Mouse (Mus musculus) liver, embryonic 14.5 days (tissue): ENCODE results near the gene Hist1h3b. TPM values are rescaled to one million over a fixed set of nuclear protein-coding genes. Genes with fewer than 3 reads are reported as not detected.

Experiments
- ATAC-seq: fragments of 200-750 bp; cut with Nextera tagmentation; 2 replicates; pipeline ENCODE4 v1.8.0; 2017; ENCODE audit warnings: moderate number of reproducible peaks, mild to moderate bottlenecking, moderate library complexity; ENCODE audit not compliant: insufficient read depth
- DNase-seq, 3 experiments: peaks; one replicate each; pipeline ENCODE4 v3.0.0-alpha.2; 2012 to 2013; ENCODE audit warnings: low read depth in 3 of 3, low spot score in 3 of 3
- H3K27ac ChIP-seq: fragments of 300-500 bp; sonication (generic); 2 replicates; pipeline ENCODE4 v1.5.1; 2014; ENCODE audit warnings: moderate library complexity, mild to moderate bottlenecking, control low read depth, inconsistent platforms
- H3K27me3 ChIP-seq: fragments of 300-500 bp; sonication (generic); 2 replicates; pipeline ENCODE4 v1.6.1; 2014; ENCODE audit warnings: mild to moderate bottlenecking, low read length, moderate library complexity; ENCODE audit not compliant: control insufficient read depth, insufficient read depth
- H3K36me3 ChIP-seq: fragments of 300-500 bp; sonication (generic); replicated peaks from 2 replicates; pipeline ENCODE4 v1.6.1; 2014; ENCODE audit warnings: low read depth; ENCODE audit not compliant: control insufficient read depth, insufficient read depth
- H3K4me1 ChIP-seq, 2 experiments: fragments of 200-500 bp in 1 of 2; fragments of 300-500 bp in 1 of 2; sonication (generic) in 1 of 2; replicated peaks; 2 replicates each; pipeline ENCODE4 v1.6.1; 2012 to 2014; ENCODE audit warnings: antibody characterized with exemption in 1 of 2, inconsistent platforms in 1 of 2, low read length in 1 of 2; ENCODE audit not compliant: control insufficient read depth in 2 of 2, insufficient read depth in 2 of 2
- H3K4me2 ChIP-seq: fragments of 300-500 bp; sonication (generic); 2 replicates; pipeline ENCODE4 v1.6.1; 2014; ENCODE audit warnings: low read depth, mild to moderate bottlenecking, control low read depth, moderate library complexity
- H3K4me3 ChIP-seq, 2 experiments: fragments of 200-500 bp in 1 of 2; fragments of 300-500 bp in 1 of 2; sonication (generic) in 1 of 2; 2 replicates each; pipeline ENCODE4 v1.5.1; 2012 to 2014; ENCODE audit warnings: low read depth in 2 of 2, low read length in 2 of 2, mild to moderate bottlenecking in 2 of 2, control low read depth in 1 of 2, inconsistent platforms in 1 of 2, moderate library complexity in 1 of 2; ENCODE audit not compliant: insufficient read depth in 1 of 2
- H3K9ac ChIP-seq: fragments of 300-500 bp; sonication (generic); replicated peaks from 2 replicates; pipeline ENCODE4 v1.6.1; 2014; ENCODE audit warnings: mild to moderate bottlenecking, control low read depth, moderate library complexity
- H3K9me3 ChIP-seq: fragments of 300-500 bp; sonication (generic); 2 replicates; pipeline ENCODE4 v1.6.1; 2016; ENCODE audit warnings: low read length, mixed read lengths; ENCODE audit not compliant: control insufficient read depth
- CTCF ChIP-seq: IDR thresholded peaks from 2 replicates; pipeline ENCODE4 v1.5.1; 2016; ENCODE audit warnings: antibody characterized with exemption, low read depth, control low read depth
- EP300 ChIP-seq: IDR thresholded peaks from 2 replicates; pipeline ENCODE4 v1.6.1; 2016; ENCODE audit warnings: antibody characterized with exemption, low read depth
- WGBS: fragments of 180-500 bp; shearing (Covaris S2); extraction: QIAGEN DNeasy Blood & Tissue Kit; methylation state at CpG from one replicate; pipeline ENCODE4 v1.1.7; 2014; ENCODE audit not compliant: insufficient replicate concordance; 5-methylcytosine and 5-hydroxymethylcytosine counted together
- polyA plus RNA-seq, 2 experiments: library from polyadenylated mRNA; depleted of rRNA in 1 of 2; stranded (reverse) in 1 of 2; unstranded in 1 of 2; fragments of >200 nt; fragmentation: Nextera tagmentation in 1 of 2; extraction: Ambion mirVana in 1 of 2; gene quantifications; 2 replicates each; pipeline versions ENCODE4 v1.2.1 to v1.2.3; 2012 to 2014

Gene Hist1h3b
- polyA plus RNA-seq, 2 experiments = 11.4 to 40.0 TPM

GRCm38 (mm10) chr13:23740910-23741309 lies 11.2 kb upstream of the Hist1h3b start:
- Histone ChIP-seq H3K27me3 (no peaks in the 10 kb centered on the region), H3K27ac (peak overlapping the region; percentile 99), H3K9ac (peak overlapping the region; percentile 97), H3K9me3 (no peaks in the 10 kb centered on the region), H3K4me3 (peak overlapping the region; percentile 65 to 86; a peak in 3 of 4 replicates), H3K4me1 (peaks cover 16 to 24% of the 10 kb centered on the region in 2 experiments), H3K36me3 (no peaks in the 10 kb centered on the region), H3K4me2 (peak overlapping the region; percentile 94)
- no peak for DNase-seq
- ATAC-seq = no peak
- TF ChIP-seq CTCF = no peak
- TF ChIP-seq EP300 = no peak
- 22% methylated on average over 5 of the region's 5 CpGs for WGBS

GRCm38 (mm10) chr13:23742007-23742406 lies 10.1 kb upstream of the Hist1h3b start:
- peak overlapping the region; percentile 94 for H3K4me2 ChIP-seq
- no peaks in the 10 kb centered on the region for H3K9me3 ChIP-seq
- peak overlapping the region; percentile 73 for H3K9ac ChIP-seq
- no peak for TF ChIP-seq CTCF
- TF ChIP-seq EP300 = no peak
- DNase-seq (no peak), ATAC-seq (no peak)
- H3K27ac ChIP-seq = peak overlapping the region; percentile 87
- peaks cover 16 to 24% of the 10 kb centered on the region in 2 experiments for H3K4me1 ChIP-seq
- H3K4me3 ChIP-seq = peak overlapping the region in 1 of 2 experiments; percentile 36; a peak in 2 of 4 replicates
- H3K27me3 ChIP-seq = no peaks in the 10 kb centered on the region
- no peaks in the 10 kb centered on the region for H3K36me3 ChIP-seq

DNA sequence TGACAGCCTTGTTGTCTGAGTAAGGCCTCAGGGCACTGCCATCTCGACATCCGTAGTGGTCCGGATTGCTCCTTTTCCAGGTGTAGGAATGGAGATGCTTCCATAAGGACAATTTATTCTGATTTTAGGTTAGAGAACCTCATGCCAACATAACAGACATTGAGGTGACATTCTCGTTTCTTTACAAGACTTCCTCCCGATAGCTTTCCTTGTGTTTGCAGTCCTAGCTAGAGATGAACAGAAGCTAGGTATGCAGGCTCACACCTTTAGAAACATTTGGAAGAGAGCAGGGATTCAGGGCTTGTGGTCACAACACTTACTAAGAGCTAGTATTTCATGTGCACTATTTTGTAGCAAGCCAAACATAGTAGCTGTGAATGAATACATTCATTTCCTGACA lies 8.9 kb upstream of the Hist1h3b start:
- WGBS = 87% methylated on average over 5 of the region's 5 CpGs
- ATAC-seq (no peak), DNase-seq (no peak)
- peak overlapping the region; percentile 47 for H3K4me2 ChIP-seq
- peak overlapping the region; percentile 52 for H3K9ac ChIP-seq
- H3K27me3 ChIP-seq = no peaks in the 10 kb centered on the region
- no peaks in the 10 kb centered on the region for H3K9me3 ChIP-seq
- peaks cover 15 to 27% of the 10 kb centered on the region in 2 experiments for H3K4me1 ChIP-seq
- TF ChIP-seq CTCF = no peak
- no peak for TF ChIP-seq EP300
- peak overlapping the region in 1 of 2 experiments; percentile 28; a peak in 3 of 4 replicates for H3K4me3 ChIP-seq
- no peaks in the 10 kb centered on the region for H3K36me3 ChIP-seq
- peak overlapping the region; percentile 85 for H3K27ac ChIP-seq

- WGBS = 47% methylated on average over 4 of the region's 4 CpGs
- ATAC-seq = no peak
- Histone ChIP-seq H3K36me3 (no peaks in the 10 kb centered on the region), H3K9ac (peak overlapping the region; percentile 95), H3K4me2 (peak overlapping the region; percentile 89), H3K9me3 (no peaks in the 10 kb centered on the region), H3K27ac (peak overlapping the region; percentile 100), H3K4me1 (peaks cover 20 to 30% of the 10 kb centered on the region in 2 experiments), H3K27me3 (no peaks in the 10 kb centered on the region), H3K4me3 (peak overlapping the region; percentile 61 to 62)
- TF ChIP-seq EP300 (0 out of 2 replicates have a peak, but pooled peaks have one; percentile 4), CTCF (no peak)
- DNase-seq = no peak
These were observed 8.1 kb upstream of the Hist1h3b start for GRCm38 (mm10) chr13:23743963-23744362.

GRCm38 (mm10) chr13:23744421-23745380 lies 7.4 kb upstream of the Hist1h3b start:
- Histone ChIP-seq H3K27me3 (no peaks in the 10 kb centered on the region), H3K9me3 (no peaks in the 10 kb centered on the region), H3K4me1 (peaks cover 22 to 32% of the 10 kb centered on the region in 2 experiments), H3K4me2 (peak overlapping the region; percentile 89), H3K9ac (peak overlapping the region; percentile 95), H3K4me3 (peak overlapping the region; percentile 61 to 67), H3K27ac (peak overlapping the region; percentile 100), H3K36me3 (no peaks in the 10 kb centered on the region)
- TF ChIP-seq EP300 (no peak), CTCF (no peak)
- WGBS = under 1% methylated on average over 13 of the region's 36 CpGs
- ATAC-seq = no peak
- DNase-seq = peak in 1 of 3 experiments; percentile 68
